Mouse (Mus musculus) telencephalon, adult 2 months (tissue): ENCODE measurements at regions not wholly inside any gene's neighbourhood (a gene's known extent, or its start where the extent isn't known, plus 50 kb on each side); places are given as distances from the start of the nearest gene placed in this dataset.

Experiments used
- DNase-seq: peaks from one replicate; pipeline ENCODE4 v3.0.0-alpha.2; 2011; ENCODE audit warnings: low read depth, low spot score

- DNase-seq, result no peak
Measured at GRCm38 (mm10) chr8:35235815-35236509, 529.6 kb upstream of the Gm19410 start.

GRCm38 (mm10) chr8:35237279-35237678, 528.3 kb upstream of the Gm19410 start:
- DNase-seq, result peak; percentile 70

- DNase-seq, result no peak
Measured at GRCm38 (mm10) chr8:35240884-35241283, 524.7 kb upstream of the Gm19410 start.

GRCm38 (mm10) chr8:35243555-35243954, 522.0 kb upstream of the Gm19410 start:
- no peak for DNase-seq

GRCm38 (mm10) chr8:35249747-35250375, 515.7 kb upstream of the Gm19410 start:
- DNase-seq, result no peak

GRCm38 (mm10) chr8:35250641-35251040, 514.9 kb upstream of the Gm19410 start:
- DNase-seq, result no peak

GRCm38 (mm10) chr8:35253946-35254345, 511.6 kb upstream of the Gm19410 start:
- no peak for DNase-seq

GRCm38 (mm10) chr8:35255327-35255726, 510.3 kb upstream of the Gm19410 start:
- DNase-seq, result no peak

GRCm38 (mm10) chr8:35256958-35257357, 508.6 kb upstream of the Gm19410 start:
- no peak for DNase-seq

GRCm38 (mm10) chr8:35268221-35268620, 497.4 kb upstream of the Gm19410 start:
- no peak for DNase-seq

- DNase-seq, result no peak
Measured at GRCm38 (mm10) chr8:35268986-35269385, 496.6 kb upstream of the Gm19410 start.

GRCm38 (mm10) chr8:35275972-35276371, 489.6 kb upstream of the Gm19410 start:
- DNase-seq, result no peak

GRCm38 (mm10) chr8:35276460-35276859, 489.1 kb upstream of the Gm19410 start:
- no peak for DNase-seq

GRCm38 (mm10) chr8:35278946-35279345, 486.6 kb upstream of the Gm19410 start:
- DNase-seq, result no peak

- DNase-seq, result no peak
Measured at GRCm38 (mm10) chr8:35280741-35281140, 484.8 kb upstream of the Gm19410 start.

GRCm38 (mm10) chr8:35283366-35283765, 482.2 kb upstream of the Gm19410 start:
- DNase-seq, result no peak

- DNase-seq, result no peak
Measured at GRCm38 (mm10) chr8:35289018-35289417, 476.6 kb upstream of the Gm19410 start.

GRCm38 (mm10) chr8:35289967-35290366, 475.6 kb upstream of the Gm19410 start:
- DNase-seq, result no peak

GRCm38 (mm10) chr8:35293437-35294126, 472.0 kb upstream of the Gm19410 start:
- no peak for DNase-seq

- no peak for DNase-seq
Measured at GRCm38 (mm10) chr8:35296936-35297335, 468.7 kb upstream of the Gm19410 start.

- DNase-seq, result no peak
Measured at GRCm38 (mm10) chr8:35299088-35299487, 466.5 kb upstream of the Gm19410 start.

- DNase-seq, result no peak
Measured at GRCm38 (mm10) chr8:35300359-35300758, 465.2 kb upstream of the Gm19410 start.
